Mouse (Mus musculus) urinary bladder, postnatal 25 days (tissue): ENCODE data around the gene Ltbp1.

ENCODE experiments used
- DNase-seq: peaks from one replicate; pipeline ENCODE4 v3.0.0; 2022; ENCODE audit warnings: low spot score

Gene Ltbp1

DNA sequence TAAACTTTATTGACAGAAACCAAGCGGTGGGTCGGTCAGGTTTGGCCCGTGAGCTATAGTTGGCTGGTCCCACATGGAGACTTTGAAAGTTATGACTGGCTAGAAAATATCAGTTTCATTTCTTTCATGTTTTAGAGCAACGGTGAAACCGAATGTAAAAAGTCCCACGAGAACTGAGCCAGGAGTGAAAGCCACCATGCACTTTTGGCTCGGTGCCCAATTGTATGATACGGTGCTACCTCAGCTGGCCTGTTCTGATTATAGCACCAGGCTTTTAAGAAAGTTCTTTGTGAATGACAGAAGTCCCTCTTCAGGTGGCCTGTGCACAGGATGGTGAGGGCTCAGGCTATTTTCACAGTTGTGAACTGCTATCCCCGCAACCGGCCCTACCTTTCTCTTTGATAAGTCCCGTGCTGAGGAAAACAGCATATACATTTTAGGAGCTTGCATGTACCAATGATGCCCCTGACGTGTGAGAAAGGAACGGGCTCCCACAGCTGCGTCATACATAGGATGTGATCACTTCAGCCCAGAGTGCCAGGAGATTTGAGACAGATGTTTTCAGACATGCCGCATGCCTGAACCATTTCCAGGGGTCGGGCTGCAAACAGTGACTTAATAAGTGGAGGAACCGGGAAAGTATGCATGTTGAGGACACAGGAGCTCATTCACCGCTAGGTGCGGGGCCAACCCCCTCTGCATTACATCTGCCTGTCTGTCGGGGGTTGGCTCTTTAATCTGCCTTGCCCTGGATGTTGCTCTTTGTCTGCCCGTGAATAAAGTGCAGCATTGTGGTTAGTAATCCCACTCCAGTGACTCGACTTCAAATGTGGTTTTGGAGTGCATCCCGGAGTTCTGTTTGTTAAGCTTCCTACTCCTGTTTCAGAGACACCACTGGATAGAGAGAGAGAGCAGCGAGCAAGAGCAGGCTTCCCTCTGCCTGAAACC, 172.8 kb downstream of the Ltbp1 start:
- DNase-seq, result no peak

DNA sequence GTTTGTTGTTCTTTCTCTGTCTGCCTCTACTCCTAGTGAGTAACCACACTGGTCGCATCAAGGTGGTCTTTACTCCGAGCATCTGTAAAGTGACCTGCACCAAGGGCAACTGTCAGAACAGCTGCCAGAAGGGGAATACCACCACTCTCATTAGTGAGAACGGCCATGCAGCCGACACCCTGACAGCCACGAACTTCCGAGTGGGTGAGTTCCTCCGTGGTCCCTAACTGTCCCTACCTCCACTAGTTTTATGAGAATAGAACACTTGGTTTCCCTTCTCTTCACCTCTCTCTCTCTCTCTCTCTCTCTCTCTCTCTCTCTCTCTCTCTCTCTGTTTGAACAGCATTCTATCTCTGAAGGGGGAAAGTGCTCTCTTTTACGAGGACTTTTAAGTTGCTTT, 173.6 kb downstream of the Ltbp1 start:
- DNase-seq, result no peak

GRCm38 (mm10) chr17:75180301-75180700, 174.9 kb downstream of the Ltbp1 start:
- no peak for DNase-seq

DNA sequence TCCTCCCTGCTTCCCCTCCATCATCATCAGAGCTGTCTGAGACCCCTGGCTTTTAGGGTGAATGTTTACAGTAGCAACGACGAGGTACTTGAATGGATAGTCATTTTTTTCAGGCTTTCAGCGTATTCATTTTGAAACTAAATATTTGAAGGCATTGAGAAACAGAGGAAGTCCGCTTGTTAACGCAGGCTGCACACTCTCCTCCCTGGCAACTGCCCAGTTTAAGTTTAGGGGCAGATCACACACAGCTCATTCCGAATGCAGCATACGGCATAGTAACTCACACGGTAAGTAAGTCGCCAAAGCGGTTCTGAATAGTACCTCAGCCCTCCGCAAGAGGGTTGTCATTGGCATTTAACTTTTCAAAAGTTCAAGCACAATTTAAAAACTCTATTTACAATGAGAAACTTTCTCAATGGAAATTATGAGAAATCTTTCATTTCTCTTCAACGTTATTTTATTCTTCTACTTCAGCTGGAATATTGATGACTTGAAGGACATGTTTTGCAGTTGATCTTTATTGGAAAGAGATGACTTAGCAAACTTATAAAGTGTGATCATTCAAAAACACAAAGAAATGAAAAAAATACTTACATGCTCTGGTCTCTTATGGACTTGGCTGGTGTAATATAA, 175.7 kb downstream of the Ltbp1 start:
- DNase-seq, result no peak

GRCm38 (mm10) chr17:75182319-75183001, 177.1 kb downstream of the Ltbp1 start:
- no peak for DNase-seq

GRCm38 (mm10) chr17:75186732-75187509, 181.6 kb downstream of the Ltbp1 start:
- no peak for DNase-seq

DNA sequence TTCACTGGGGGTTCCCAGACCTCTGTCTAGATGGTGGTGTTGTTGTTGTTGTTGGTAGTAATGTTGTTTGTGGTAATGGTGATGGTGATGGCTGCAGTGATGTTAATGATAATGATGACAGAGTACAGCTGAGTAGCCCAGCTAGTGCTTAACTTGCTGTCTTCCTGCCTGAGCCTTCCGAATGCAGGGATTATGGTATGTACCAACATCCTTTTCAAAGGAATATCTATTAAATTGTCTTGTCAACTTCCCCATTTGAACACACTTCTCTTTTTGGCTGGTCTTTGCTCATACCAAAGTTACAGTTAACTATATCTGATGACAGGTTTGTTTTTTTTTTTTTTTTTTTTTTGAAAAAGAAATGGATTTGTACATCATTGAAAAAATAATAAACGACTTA, 191.6 kb downstream of the Ltbp1 start:
- no peak for DNase-seq

DNA sequence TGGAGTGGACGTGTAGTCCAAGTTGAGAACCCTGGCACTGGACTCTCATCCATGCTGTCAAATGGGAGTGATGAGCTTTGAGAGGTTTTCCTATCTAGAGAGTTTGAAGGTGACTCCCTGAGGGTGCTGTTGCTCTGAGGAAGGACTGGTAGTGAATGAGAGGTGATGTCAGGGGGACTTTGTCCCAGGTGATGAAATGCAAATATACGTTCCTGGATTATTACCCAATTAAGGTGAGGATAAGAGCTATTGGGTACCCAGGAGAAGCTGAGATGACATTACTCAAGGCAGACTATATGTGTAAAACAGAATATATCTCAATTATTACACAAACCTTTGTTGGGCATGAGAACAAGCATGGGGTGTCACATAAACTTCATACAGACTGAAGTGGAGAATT, 193.4 kb downstream of the Ltbp1 start:
- DNase-seq, result no peak

DNA sequence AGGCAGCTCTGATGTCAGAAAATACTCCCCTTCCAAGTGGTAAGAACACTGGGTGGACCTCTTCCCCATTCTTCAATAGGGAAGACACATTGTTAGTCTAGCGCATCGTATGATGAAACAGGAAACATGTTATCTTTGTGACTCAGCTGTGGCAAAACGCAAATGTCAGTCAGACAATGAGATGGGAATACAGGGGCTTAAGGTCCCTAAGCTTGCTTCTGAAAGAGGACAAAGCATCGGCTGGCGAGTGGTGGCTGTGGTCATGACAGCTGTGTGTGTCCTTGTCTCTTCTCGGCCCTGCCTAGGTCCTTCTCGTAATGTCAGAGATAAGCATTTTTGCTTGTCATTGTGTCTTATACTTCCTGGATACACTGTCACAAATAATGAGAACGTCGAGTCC, 194.3 kb downstream of the Ltbp1 start:
- DNase-seq, result no peak

- DNase-seq, result no peak
Observed at GRCm38 (mm10) chr17:75202314-75202713, 196.9 kb downstream of the Ltbp1 start.

GRCm38 (mm10) chr17:75204065-75204464, 198.7 kb downstream of the Ltbp1 start:
- no peak for DNase-seq

- DNase-seq, result no peak
Observed at GRCm38 (mm10) chr17:75206281-75206680, 200.9 kb downstream of the Ltbp1 start.

- DNase-seq, result no peak
Observed at GRCm38 (mm10) chr17:75208164-75208698, 202.9 kb downstream of the Ltbp1 start.

DNA sequence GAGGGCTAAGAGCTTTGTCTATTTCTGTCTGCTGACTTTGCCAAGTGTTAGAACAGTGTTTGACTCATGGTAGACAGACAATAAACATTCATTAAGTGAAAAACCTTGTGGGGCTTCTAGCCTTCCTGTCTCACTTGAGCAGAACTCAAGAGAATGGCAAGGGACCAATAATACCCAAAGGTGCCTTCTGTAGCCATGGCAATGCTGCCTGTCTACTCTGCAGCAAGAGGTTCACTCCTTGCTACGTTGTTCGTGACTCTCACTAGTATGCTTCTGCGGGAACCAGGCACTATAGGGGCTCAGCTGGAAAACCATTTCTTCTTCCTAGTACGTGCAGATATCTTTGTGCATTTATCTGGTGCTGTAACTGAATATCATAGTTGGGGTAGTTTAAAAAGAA, 205.2 kb downstream of the Ltbp1 start:
- DNase-seq, result no peak

DNA sequence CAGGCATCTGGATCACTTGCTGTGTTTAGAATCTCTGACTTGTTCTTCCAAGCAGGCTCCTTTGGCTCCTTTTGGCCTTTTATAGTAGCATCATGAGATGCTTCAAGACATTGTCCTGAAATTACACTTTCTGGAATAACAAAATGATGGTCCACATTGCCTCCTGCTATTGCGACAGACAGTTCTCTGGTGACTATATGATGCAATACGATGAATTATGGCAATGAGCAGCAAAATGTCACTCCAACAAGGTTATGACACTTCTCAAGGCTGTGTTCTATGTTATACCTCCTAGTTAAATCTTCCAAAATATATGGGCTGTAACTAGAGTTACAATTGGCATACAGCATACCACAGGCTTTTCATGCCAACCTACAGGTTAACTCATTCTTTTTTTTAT, 211.0 kb downstream of the Ltbp1 start:
- no peak for DNase-seq

DNA sequence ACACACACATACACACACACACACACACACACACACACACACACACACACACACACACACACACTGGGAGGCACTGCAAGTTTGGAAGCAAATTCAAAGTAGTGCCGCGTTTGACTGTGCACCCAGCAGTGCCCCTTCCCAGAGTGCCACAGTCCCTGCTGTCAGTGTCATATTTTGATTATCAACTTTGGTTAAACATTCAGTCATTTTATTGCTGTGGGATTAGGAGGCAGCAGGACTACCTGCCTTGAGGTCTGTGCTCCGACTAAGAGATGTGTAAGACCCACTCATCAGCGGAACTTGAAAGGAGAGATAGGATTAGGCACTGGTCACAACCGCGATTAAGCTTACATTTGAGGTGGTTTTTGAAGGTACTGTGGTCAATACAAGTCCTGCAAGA, 213.3 kb downstream of the Ltbp1 start:
- DNase-seq, result no peak

DNA sequence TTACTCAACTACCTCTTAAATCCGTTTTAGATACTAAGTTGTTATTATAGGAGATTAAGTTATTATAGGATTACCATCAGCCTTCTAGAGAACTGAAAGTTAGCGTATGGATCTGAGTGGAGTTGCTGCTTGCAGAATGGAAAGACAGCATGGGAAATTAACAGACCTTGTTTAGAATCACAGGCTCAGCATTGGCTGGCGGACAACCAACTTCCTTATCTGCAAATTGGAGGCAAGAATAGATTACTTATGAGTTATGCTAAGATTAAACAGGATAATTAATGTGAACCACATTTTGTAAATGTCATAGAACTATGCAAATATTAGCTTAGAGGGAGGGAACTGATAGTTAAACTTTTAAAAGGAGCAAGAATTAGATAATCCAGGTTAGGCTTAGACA, 223.0 kb downstream of the Ltbp1 start:
- DNase-seq, result no peak

GRCm38 (mm10) chr17:75233206-75233605, 227.8 kb downstream of the Ltbp1 start:
- DNase-seq, result no peak

GRCm38 (mm10) chr17:75233923-75234322, 228.6 kb downstream of the Ltbp1 start:
- no peak for DNase-seq

- no peak for DNase-seq
Observed at GRCm38 (mm10) chr17:75235781-75236180, 230.4 kb downstream of the Ltbp1 start.

DNA sequence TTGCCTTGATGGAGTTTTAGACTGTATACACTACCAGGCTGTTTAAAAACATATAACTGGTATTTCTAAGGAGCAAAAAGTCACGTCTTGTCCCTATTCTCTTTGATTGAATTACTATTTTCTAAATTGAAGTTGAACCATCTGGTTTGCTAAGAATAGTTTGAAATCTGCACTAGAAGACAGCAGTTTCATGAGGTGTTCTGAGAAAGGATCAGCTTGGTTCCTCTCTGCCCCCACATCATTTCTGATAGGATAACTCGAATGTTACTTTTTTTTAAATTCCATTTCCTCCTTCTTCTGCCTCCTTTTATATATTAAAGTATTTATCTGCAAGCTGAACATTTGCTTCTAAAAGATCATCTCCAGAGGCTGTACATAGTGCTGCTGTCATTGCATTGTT, 231.2 kb downstream of the Ltbp1 start:
- no peak for DNase-seq

DNA sequence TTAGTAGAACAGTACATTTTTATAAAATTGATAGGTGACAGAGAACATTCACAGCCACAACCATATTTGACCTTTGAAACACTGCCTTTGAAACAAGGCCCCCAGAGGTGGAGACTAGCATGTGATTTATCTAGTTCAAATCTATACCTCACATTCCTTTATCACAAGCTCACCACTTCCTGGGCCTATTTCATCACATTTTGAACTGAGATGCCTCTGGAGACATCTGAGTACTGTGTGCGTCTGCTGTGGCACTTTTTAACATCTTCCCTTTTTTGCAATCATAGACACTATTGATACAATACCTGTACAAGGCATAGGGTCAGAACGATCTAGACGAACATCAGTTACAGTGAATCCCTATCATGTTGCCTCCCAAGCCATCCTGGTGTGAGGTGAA, 232.1 kb downstream of the Ltbp1 start:
- no peak for DNase-seq
